Mouse (Mus musculus) heart, adult 8-10 months (tissue): Measurements from ENCODE around the gene Tmem91. TPM values are rescaled to one million over a fixed set of nuclear protein-coding genes. Genes with fewer than 3 reads are reported as not detected.

Experiments
- DNase-seq: peaks from one replicate; pipeline ENCODE4 v3.0.0; 2022; ENCODE audit warnings: low spot score
- total RNA-seq, 4 experiments: library from RNA; stranded (reverse); gene quantifications; 2 replicates each; pipeline ENCODE4 v1.2.4; 2022

The Tmem91 gene
- total RNA-seq, 4 experiments from 2014 or later = not detected

- DNase-seq = peak; percentile 84
Observed at GRCm38 (mm10) chr7:25626509-25627430, 48.2 kb downstream of the Tmem91 start, which contains the start of gene B3gnt8. Gene B3gnt8, plus strand, starts transcription at chr7:25626654.

GRCm38 (mm10) chr7:25625594-25626250 lies 49.2 kb downstream of the Tmem91 start:
- no peak for DNase-seq

- peak; percentile 44 for DNase-seq
Observed at GRCm38 (mm10) chr7:25624851-25625250, 50.1 kb downstream of the Tmem91 start.

GRCm38 (mm10) chr7:25623857-25624370 lies 51.1 kb downstream of the Tmem91 start:
- no peak for DNase-seq

- no peak for DNase-seq
Observed at GRCm38 (mm10) chr7:25620751-25621150, 54.2 kb downstream of the Tmem91 start.

- DNase-seq = no peak
Observed at GRCm38 (mm10) chr7:25620101-25620500, 54.9 kb downstream of the Tmem91 start.

GRCm38 (mm10) chr7:25619722-25619991 lies 55.3 kb downstream of the Tmem91 start:
- no peak for DNase-seq

Other genes starting within 250 kb of the Tmem91 start
- 10 to 100 TPM; 10.7 to 13.9 (median 12.5) TPM for gene Ceacam1, start 197.6 kb downstream of the Tmem91 start, total RNA-seq
- gene Ceacam2, start 135.3 kb downstream of the Tmem91 start, total RNA-seq = 1 to 10 TPM; 1.9 to 2.4 (median 2.1) TPM
- gene Erich4, start 59.3 kb downstream of the Tmem91 start, total RNA-seq = under 1 TPM in 1 of 4 experiments, not detected in 3; 0.32 TPM
- 10 to 100 TPM; 57.8 to 63.3 (median 59.6) TPM for gene Dmac2, start 55.8 kb downstream of the Tmem91 start, total RNA-seq
- 1 to 10 TPM; 1.9 to 2.5 (median 2.4) TPM for gene B3gnt8, start 48.5 kb downstream of the Tmem91 start, total RNA-seq
- 100 to 1,000 TPM; 302 to 362 (median 329) TPM for gene Bckdha, start 16.2 kb downstream of the Tmem91 start, total RNA-seq
- gene Exosc5, start 16.0 kb downstream of the Tmem91 start, total RNA-seq = 10 to 100 TPM; 17.5 to 20.4 (median 19.3) TPM
- gene B9d2, start 5.6 kb upstream of the Tmem91 start, total RNA-seq = 10 to 100 TPM; 10.1 to 12.8 (median 11.9) TPM
- 10 to 100 TPM; 17.5 to 24.9 (median 23.9) TPM for gene Tgfb1, start 11.8 kb upstream of the Tmem91 start, total RNA-seq
- 10 to 100 TPM; 56.7 to 62.0 (median 58.8) TPM for gene Ccdc97, start 43.9 kb upstream of the Tmem91 start, total RNA-seq
- 10 to 100 TPM; 65.8 to 82.6 (median 71.5) TPM for gene Hnrnpul1, start 79.6 kb upstream of the Tmem91 start, total RNA-seq
- 10 to 100 TPM; 50.2 to 70.9 (median 65.9) TPM for gene Axl, start 113.5 kb upstream of the Tmem91 start, total RNA-seq
- gene Cyp2s1, start 141.7 kb upstream of the Tmem91 start, total RNA-seq = 10 to 100 TPM in 1 of 4 experiments, 1 to 10 TPM in 3; 4.1 to 11.5 (median 5.2) TPM
- 1 to 10 TPM; 4.4 to 7.8 (median 6.2) TPM for gene Cyp2b10, start 222.5 kb upstream of the Tmem91 start, total RNA-seq